Mouse (Mus musculus): ENCODE measurements around the gene Lrp10. TPM values are rescaled to one million over a fixed set of nuclear protein-coding genes. Genes with fewer than 3 reads are reported as not detected.

Gene Lrp10
- polyA plus RNA-seq, 1 experiment from 2014 or later, result 47.0 TPM

DNA sequence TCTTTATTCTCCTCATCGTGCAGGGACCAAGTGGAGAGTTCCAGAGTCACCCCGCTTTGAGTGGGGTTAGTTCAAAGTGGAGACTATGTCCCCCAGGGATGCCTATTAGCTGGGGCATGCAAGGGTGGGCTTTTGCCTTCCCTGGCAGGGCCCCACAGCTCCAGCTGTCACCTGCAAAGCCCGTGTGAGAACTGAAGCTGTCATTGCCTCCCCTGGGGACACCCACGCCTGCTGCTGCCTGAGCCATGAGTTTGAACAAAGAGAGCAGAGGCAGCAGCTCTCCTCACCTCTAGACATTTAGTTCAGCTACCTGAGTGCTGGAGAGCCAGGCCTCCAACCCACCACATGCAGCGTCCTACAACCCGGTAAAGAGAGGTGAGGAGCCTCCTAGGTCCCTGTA lies 16.7 kb downstream of the Lrp10 start:
- Histone ChIP-seq H3K4me1 (ENCODE audit: control insufficient read depth, insufficient read depth, low read length) (peaks cover 14% of the 10 kb centered on the region), H3K4me3 (ENCODE audit: low read length) (no peak overlapping the region)

DNA sequence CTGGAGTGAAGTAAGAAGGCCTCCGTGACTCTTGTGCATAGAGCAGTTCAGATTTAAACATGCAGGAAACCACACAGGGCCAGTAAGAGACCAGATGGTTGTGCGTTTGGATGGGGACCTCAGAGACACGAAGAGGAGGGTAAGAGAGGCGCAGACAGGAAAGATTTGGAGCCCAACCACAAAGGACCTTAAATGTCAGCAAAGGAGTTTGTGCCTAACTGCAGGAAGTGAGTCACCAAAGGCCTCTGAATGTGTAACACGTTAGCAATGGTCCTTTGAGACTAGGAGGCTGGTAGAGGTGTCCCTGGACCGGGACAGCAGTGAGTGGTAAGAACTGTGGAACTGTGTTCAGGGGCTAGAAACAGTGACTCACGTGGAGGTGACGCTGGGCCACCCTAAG lies 17.5 kb downstream of the Lrp10 start:
- WGBS, result 82% methylated on average over 8 of the region's 8 CpGs
- Histone ChIP-seq H3K27ac (ENCODE audit: low read depth, low read length) (no peak overlapping the region), H3K4me2 (replicated peaks; ENCODE audit: low read depth, low read length) (no peak overlapping the region), H3K4me3 (ENCODE audit: low read length) (no peak overlapping the region), H3K9ac (ENCODE audit: low read depth, low read length) (no peak overlapping the region), H3K9me3 (ENCODE audit: control insufficient read depth, low read length) (no peaks in the 10 kb centered on the region), H3K27me3 (ENCODE audit: control insufficient read depth, insufficient read depth, low read length) (0 out of 2 replicates have a peak, but pooled peaks cover 6% of the 10 kb centered on the region), H3K36me3 (ENCODE audit: control insufficient read depth, insufficient read depth, low read length) (no peaks in the 10 kb centered on the region), H3K4me1 (ENCODE audit: control insufficient read depth, insufficient read depth, low read length) (peaks cover 11% of the 10 kb centered on the region; the same call in 1 of the 2 replicates)
- no peak for ATAC-seq (ENCODE audit: low FRiP score, low TSS enrichment)

More for the DNA sequence above, 16.7 kb downstream of the Lrp10 start:
- 69% methylated on average over 6 of the region's 6 CpGs for WGBS
- ATAC-seq (ENCODE audit: low FRiP score, low TSS enrichment), result no peak
- H3K27me3 ChIP-seq (ENCODE audit: control insufficient read depth, insufficient read depth, low read length), result 0 out of 2 replicates have a peak, but pooled peaks cover 6% of the 10 kb centered on the region
- no peaks in the 10 kb centered on the region for H3K36me3 ChIP-seq (ENCODE audit: control insufficient read depth, insufficient read depth, low read length)
- no peak overlapping the region for H3K27ac ChIP-seq (ENCODE audit: low read depth, low read length)
- no peak overlapping the region for H3K4me2 ChIP-seq (replicated peaks; ENCODE audit: low read depth, low read length)
- H3K9me3 ChIP-seq (ENCODE audit: control insufficient read depth, low read length), result no peaks in the 10 kb centered on the region
- no peak overlapping the region for H3K9ac ChIP-seq (ENCODE audit: low read depth, low read length)

DNA sequence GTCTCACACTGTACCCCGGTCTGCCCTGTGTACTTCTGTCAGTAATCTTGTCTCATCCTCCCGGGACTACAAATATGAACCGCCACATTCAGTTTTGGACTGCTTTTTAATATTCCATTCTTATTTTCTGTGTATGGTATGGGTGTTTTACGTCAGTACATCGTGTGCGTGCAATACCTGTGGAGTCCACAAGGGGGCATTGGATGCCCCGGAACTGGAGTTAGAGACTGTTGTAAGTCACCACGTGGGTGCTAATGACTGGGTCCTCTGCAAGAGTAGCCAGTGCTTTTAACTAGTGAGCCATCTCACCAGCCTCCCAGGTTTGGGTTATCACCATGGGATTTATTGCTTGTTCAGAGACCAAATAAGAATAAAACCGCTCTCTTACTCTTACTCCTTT lies 18.6 kb downstream of the Lrp10 start:
- Histone ChIP-seq H3K4me1 (ENCODE audit: control insufficient read depth, insufficient read depth, low read length) (peaks cover 7% of the 10 kb centered on the region; the same call in 1 of the 2 replicates), H3K9me3 (ENCODE audit: control insufficient read depth, low read length) (no peaks in the 10 kb centered on the region), H3K4me2 (replicated peaks; ENCODE audit: low read depth, low read length) (no peak overlapping the region), H3K27me3 (ENCODE audit: control insufficient read depth, insufficient read depth, low read length) (0 out of 2 replicates have a peak, but pooled peaks cover 6% of the 10 kb centered on the region), H3K27ac (ENCODE audit: low read depth, low read length) (no peak overlapping the region), H3K9ac (ENCODE audit: low read depth, low read length) (no peak overlapping the region), H3K36me3 (ENCODE audit: control insufficient read depth, insufficient read depth, low read length) (no peaks in the 10 kb centered on the region), H3K4me3 (ENCODE audit: low read length) (no peak overlapping the region)
- 42% methylated on average over 9 of the region's 9 CpGs for WGBS
- no peak for ATAC-seq (ENCODE audit: low FRiP score, low TSS enrichment)

DNA sequence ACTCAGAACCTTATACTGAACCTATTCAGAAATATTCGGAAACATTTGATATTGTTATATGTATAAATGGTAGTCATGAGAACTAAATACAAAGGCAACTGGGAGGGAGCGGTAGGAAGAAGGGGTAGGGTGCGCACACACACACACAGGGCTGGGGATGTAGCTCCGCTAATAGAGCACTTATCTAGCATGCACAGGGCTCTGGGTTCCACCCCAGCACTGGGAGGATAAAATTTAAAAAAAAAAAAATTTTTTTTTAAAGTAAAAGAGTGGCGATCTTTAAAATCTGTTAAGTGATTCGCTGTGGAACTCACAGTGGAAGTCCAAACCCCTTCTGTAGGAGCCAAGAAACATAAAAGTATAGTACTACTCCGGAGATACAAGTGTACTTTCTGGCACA lies 22.0 kb downstream of the Lrp10 start:
- no peak overlapping the region for H3K4me3 ChIP-seq (ENCODE audit: low read length)
- ATAC-seq (ENCODE audit: low FRiP score, low TSS enrichment), result no peak
- no peak overlapping the region for H3K9ac ChIP-seq (ENCODE audit: low read depth, low read length)
- no peaks in the 10 kb centered on the region for H3K27me3 ChIP-seq (ENCODE audit: control insufficient read depth, insufficient read depth, low read length)
- H3K9me3 ChIP-seq (ENCODE audit: control insufficient read depth, low read length), result no peaks in the 10 kb centered on the region
- WGBS, result 93% methylated on average over 7 of the region's 7 CpGs
- no peaks in the 10 kb centered on the region for H3K4me1 ChIP-seq (ENCODE audit: control insufficient read depth, insufficient read depth, low read length)
- H3K27ac ChIP-seq (ENCODE audit: low read depth, low read length), result no peak overlapping the region
- H3K36me3 ChIP-seq (ENCODE audit: control insufficient read depth, insufficient read depth, low read length), result no peaks in the 10 kb centered on the region
- no peak overlapping the region for H3K4me2 ChIP-seq (replicated peaks; ENCODE audit: low read depth, low read length)

DNA sequence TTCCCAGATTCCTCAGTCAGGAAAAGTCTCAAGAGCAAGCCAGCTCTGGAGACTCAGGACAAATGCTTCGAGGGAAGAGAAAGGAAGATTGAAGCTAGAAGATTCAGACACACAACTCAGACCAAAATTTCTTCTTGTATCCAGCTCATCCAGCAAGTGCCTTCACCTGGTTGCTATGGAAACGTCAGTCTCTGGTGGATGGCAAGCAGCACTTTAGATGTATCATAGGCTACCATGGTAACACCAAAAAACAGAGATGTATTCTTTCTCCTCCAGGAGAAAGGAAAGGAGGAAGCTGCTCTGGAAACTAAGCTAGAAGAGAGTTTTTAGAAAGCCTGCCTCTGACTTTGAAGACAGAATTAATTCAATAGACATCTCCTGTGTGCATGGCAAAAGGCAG lies 23.8 kb downstream of the Lrp10 start:
- Histone ChIP-seq H3K9ac (ENCODE audit: low read depth, low read length) (no peak overlapping the region), H3K27ac (ENCODE audit: low read depth, low read length) (no peak overlapping the region), H3K27me3 (ENCODE audit: control insufficient read depth, insufficient read depth, low read length) (no peaks in the 10 kb centered on the region), H3K36me3 (ENCODE audit: control insufficient read depth, insufficient read depth, low read length) (no peaks in the 10 kb centered on the region), H3K4me3 (ENCODE audit: low read length) (no peak overlapping the region), H3K9me3 (ENCODE audit: control insufficient read depth, low read length) (no peaks in the 10 kb centered on the region), H3K4me2 (replicated peaks; ENCODE audit: low read depth, low read length) (no peak overlapping the region), H3K4me1 (ENCODE audit: control insufficient read depth, insufficient read depth, low read length) (no peaks in the 10 kb centered on the region)
- ATAC-seq (ENCODE audit: low FRiP score, low TSS enrichment), result no peak
- WGBS, result 78% methylated on average over 2 of the region's 2 CpGs

DNA sequence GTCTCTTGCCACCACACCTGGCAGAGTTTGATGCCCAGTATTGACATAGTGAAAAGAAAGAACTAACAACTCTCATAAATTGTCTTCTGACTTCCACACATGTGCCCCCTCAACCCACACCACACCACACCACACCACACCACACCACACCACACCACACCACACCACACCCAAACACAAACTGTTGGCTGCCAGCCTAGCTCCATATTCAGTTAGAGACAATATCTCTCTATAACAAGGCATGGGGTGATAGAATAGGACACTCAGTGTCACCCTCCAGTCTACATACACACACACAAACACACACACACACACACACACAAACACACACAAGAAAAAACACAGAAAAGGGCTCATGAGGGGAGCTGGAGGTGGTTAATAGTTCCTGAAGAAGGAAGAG lies 24.4 kb downstream of the Lrp10 start:
- Histone ChIP-seq H3K27ac (ENCODE audit: low read depth, low read length) (no peak overlapping the region), H3K9ac (ENCODE audit: low read depth, low read length) (no peak overlapping the region), H3K27me3 (ENCODE audit: control insufficient read depth, insufficient read depth, low read length) (no peaks in the 10 kb centered on the region), H3K4me1 (ENCODE audit: control insufficient read depth, insufficient read depth, low read length) (no peaks in the 10 kb centered on the region), H3K4me2 (replicated peaks; ENCODE audit: low read depth, low read length) (no peak overlapping the region), H3K4me3 (ENCODE audit: low read length) (no peak overlapping the region), H3K9me3 (ENCODE audit: control insufficient read depth, low read length) (no peaks in the 10 kb centered on the region), H3K36me3 (ENCODE audit: control insufficient read depth, insufficient read depth, low read length) (no peaks in the 10 kb centered on the region)
- no peak for ATAC-seq (ENCODE audit: low FRiP score, low TSS enrichment)

DNA sequence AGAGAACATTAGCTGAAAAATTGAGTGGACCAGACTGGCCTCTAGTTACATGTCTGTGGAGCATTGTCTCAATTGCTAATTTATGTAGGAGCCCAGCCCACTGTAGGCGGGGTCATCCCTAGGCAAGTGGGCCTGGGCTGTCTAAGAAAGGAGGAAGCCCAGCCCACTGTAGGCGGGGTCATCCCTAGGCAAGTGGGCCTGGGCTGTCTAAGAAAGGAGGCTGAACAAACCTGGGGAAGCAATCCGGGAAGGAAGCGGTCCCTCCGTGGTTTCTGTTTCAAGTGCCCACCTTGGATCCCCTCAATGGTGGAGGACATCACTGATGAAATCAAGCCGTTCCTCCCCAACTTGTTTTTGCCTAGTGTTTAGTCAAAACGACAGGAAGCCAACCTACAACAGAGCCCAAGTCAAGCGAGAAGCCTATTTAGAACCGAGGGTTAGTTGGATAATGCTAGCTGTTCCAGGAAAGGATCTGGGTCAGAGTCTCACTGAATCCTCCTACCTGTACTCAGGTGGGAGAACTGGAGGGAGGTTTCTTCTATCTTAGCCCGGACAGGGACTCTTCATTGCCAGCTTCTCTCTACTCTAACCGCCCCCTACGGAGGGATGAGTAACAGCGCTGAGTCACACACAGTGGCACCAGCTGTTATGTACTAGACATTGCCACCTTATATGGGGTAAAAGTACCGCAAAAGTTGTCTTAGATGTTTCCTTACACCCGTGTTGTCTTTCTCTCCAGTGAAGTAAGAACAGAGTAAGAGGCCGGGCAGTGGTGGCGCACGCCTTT lies 28.6 kb downstream of the Lrp10 start:
- Histone ChIP-seq H3K9me3 (ENCODE audit: control insufficient read depth, low read length) (no peaks in the 10 kb centered on the region), H3K27me3 (ENCODE audit: control insufficient read depth, insufficient read depth, low read length) (no peaks in the 10 kb centered on the region), H3K36me3 (ENCODE audit: control insufficient read depth, insufficient read depth, low read length) (no peaks in the 10 kb centered on the region), H3K4me1 (ENCODE audit: control insufficient read depth, insufficient read depth, low read length) (no peaks in the 10 kb centered on the region), H3K27ac (ENCODE audit: low read depth, low read length) (no peak overlapping the region), H3K4me2 (replicated peaks; ENCODE audit: low read depth, low read length) (no peak overlapping the region; the same call in 1 of the 2 replicates), H3K9ac (ENCODE audit: low read depth, low read length) (no peak overlapping the region), H3K4me3 (ENCODE audit: low read length) (no peak overlapping the region)
- peak; percentile 74 for ATAC-seq (ENCODE audit: low FRiP score, low TSS enrichment)
- WGBS, result 68% methylated on average over 18 of the region's 18 CpGs

DNA sequence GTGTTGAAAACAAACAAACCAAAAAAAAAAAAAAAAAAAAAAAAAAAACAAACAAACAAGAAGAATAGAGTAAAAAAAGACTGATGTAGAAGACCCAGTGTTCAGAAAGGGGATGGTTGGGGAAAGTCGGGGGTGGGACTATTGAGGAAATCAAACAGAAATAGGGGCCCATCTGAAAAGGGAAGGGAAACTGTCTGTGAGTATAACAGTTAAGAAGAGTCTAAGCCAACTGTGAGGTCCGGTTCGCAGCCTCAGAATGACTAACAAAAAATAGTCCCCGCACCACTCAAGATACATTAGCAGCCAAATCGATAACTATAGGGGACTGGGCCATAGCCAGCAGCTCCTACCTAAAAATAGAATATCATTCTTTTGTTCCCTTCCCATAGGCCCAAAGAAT lies 29.3 kb downstream of the Lrp10 start:
- H3K4me2 ChIP-seq (replicated peaks; ENCODE audit: low read depth, low read length), result no peak overlapping the region
- no peak overlapping the region for H3K27ac ChIP-seq (ENCODE audit: low read depth, low read length)
- H3K36me3 ChIP-seq (ENCODE audit: control insufficient read depth, insufficient read depth, low read length), result no peaks in the 10 kb centered on the region
- WGBS, result 92% methylated on average over 5 of the region's 5 CpGs
- no peak overlapping the region for H3K4me3 ChIP-seq (ENCODE audit: low read length)
- H3K9ac ChIP-seq (ENCODE audit: low read depth, low read length), result no peak overlapping the region
- no peak for ATAC-seq (ENCODE audit: low FRiP score, low TSS enrichment)
- no peaks in the 10 kb centered on the region for H3K4me1 ChIP-seq (ENCODE audit: control insufficient read depth, insufficient read depth, low read length)
- H3K9me3 ChIP-seq (ENCODE audit: control insufficient read depth, low read length), result no peaks in the 10 kb centered on the region
- no peaks in the 10 kb centered on the region for H3K27me3 ChIP-seq (ENCODE audit: control insufficient read depth, insufficient read depth, low read length)

DNA sequence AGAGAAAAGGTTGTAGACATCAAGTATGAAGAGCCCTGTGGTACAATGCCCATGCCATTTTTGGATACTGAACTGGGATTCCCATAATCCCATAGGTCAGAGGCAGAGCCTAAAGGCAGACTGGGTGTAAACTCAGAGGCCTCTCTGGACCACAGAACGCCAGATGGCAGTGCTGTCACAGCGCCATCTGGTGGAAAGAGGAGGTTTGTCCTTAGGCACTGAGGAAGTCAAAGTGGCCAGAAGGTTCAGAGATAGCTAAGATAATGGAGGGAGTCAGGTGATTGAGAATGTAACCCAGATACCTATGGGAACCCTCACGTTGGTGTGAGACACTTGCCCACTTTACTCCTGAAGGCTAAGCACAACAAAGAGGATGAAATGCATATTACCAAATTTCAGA lies 30.3 kb downstream of the Lrp10 start:
- Histone ChIP-seq H3K27ac (ENCODE audit: low read depth, low read length) (no peak overlapping the region), H3K4me3 (ENCODE audit: low read length) (no peak overlapping the region), H3K9me3 (ENCODE audit: control insufficient read depth, low read length) (no peaks in the 10 kb centered on the region), H3K9ac (ENCODE audit: low read depth, low read length) (no peak overlapping the region), H3K4me2 (replicated peaks; ENCODE audit: low read depth, low read length) (no peak overlapping the region), H3K27me3 (ENCODE audit: control insufficient read depth, insufficient read depth, low read length) (no peaks in the 10 kb centered on the region), H3K36me3 (ENCODE audit: control insufficient read depth, insufficient read depth, low read length) (no peaks in the 10 kb centered on the region), H3K4me1 (ENCODE audit: control insufficient read depth, insufficient read depth, low read length) (no peaks in the 10 kb centered on the region)
- ATAC-seq (ENCODE audit: low FRiP score, low TSS enrichment), result peak; percentile 69; the same call in 1 of the 2 replicates
- WGBS, result 0% methylated on average over 3 of the region's 3 CpGs
